Mouse (Mus musculus): ENCODE measurements at regions not wholly inside any gene's neighbourhood (a gene's known extent, or its start where the extent isn't known, plus 50 kb on each side); places are given as distances from the start of the nearest gene placed in this dataset.
A peak's percentile ranks its signal among the peaks of the same experiment; 100 is the strongest.

- Histone ChIP-seq H3K27ac (ENCODE audit: insufficient read depth, low read depth, low read length) (no peak overlapping the region), H3K27me3 (replicated peaks; ENCODE audit: control insufficient read depth, insufficient read depth, low read length) (no peaks in the 10 kb centered on the region), H3K4me1 (ENCODE audit: control insufficient read depth, insufficient read depth, low read length) (no peaks in the 10 kb centered on the region), H3K4me3 (ENCODE audit: insufficient read depth, low read depth, low read length) (no peak overlapping the region), H3K36me3 (ENCODE audit: control insufficient read depth, insufficient read depth, low read length) (no peaks in the 10 kb centered on the region)
- no peak for DNase-seq
- TF ChIP-seq POLR2A (IDR thresholded peaks at IDR 0.05; ENCODE audit: low read depth, low read length) = no peak
- no peak for TF ChIP-seq CTCF (conservative IDR thresholded peaks at IDR 0.05; ENCODE audit: insufficient read depth, insufficient read length, low read depth, low read length)
- WGBS = 73% methylated on average over 7 of the region's 7 CpGs
These were observed 2521.3 kb upstream of the Gm7489 start for GRCm38 (mm10) chr15:51363391-51363790.

- Histone ChIP-seq H3K36me3 (ENCODE audit: control insufficient read depth, insufficient read depth, low read length) (no peaks in the 10 kb centered on the region), H3K4me1 (ENCODE audit: control insufficient read depth, insufficient read depth, low read length) (no peaks in the 10 kb centered on the region), H3K27ac (ENCODE audit: insufficient read depth, low read depth, low read length) (no peak overlapping the region), H3K27me3 (replicated peaks; ENCODE audit: control insufficient read depth, insufficient read depth, low read length) (no peaks in the 10 kb centered on the region), H3K4me3 (ENCODE audit: insufficient read depth, low read depth, low read length) (no peak overlapping the region)
- no peak for DNase-seq
- TF ChIP-seq POLR2A (IDR thresholded peaks at IDR 0.05; ENCODE audit: low read depth, low read length) = no peak
- TF ChIP-seq CTCF (conservative IDR thresholded peaks at IDR 0.05; ENCODE audit: insufficient read depth, insufficient read length, low read depth, low read length) = no peak
These were observed 2513.5 kb upstream of the Gm7489 start for GRCm38 (mm10) chr15:51371162-51371561.

GRCm38 (mm10) chr15:51390383-51390782 is 2494.3 kb upstream of the Gm7489 start:
- 83% methylated on average over 2 of the region's 2 CpGs for WGBS
- Histone ChIP-seq H3K4me3 (ENCODE audit: insufficient read depth, low read depth, low read length) (no peak overlapping the region), H3K27me3 (replicated peaks; ENCODE audit: control insufficient read depth, insufficient read depth, low read length) (no peaks in the 10 kb centered on the region), H3K27ac (ENCODE audit: insufficient read depth, low read depth, low read length) (no peak overlapping the region), H3K36me3 (ENCODE audit: control insufficient read depth, insufficient read depth, low read length) (no peaks in the 10 kb centered on the region), H3K4me1 (ENCODE audit: control insufficient read depth, insufficient read depth, low read length) (no peaks in the 10 kb centered on the region)
- no peak for TF ChIP-seq CTCF (conservative IDR thresholded peaks at IDR 0.05; ENCODE audit: insufficient read depth, insufficient read length, low read depth, low read length)
- TF ChIP-seq POLR2A (IDR thresholded peaks at IDR 0.05; ENCODE audit: low read depth, low read length) = no peak
- no peak for DNase-seq

- Histone ChIP-seq H3K27ac (ENCODE audit: insufficient read depth, low read depth, low read length) (no peak overlapping the region), H3K27me3 (replicated peaks; ENCODE audit: control insufficient read depth, insufficient read depth, low read length) (no peaks in the 10 kb centered on the region), H3K4me1 (ENCODE audit: control insufficient read depth, insufficient read depth, low read length) (no peaks in the 10 kb centered on the region), H3K36me3 (ENCODE audit: control insufficient read depth, insufficient read depth, low read length) (no peaks in the 10 kb centered on the region), H3K4me3 (ENCODE audit: insufficient read depth, low read depth, low read length) (no peak overlapping the region)
- TF ChIP-seq POLR2A (IDR thresholded peaks at IDR 0.05; ENCODE audit: low read depth, low read length) = no peak
- TF ChIP-seq CTCF (conservative IDR thresholded peaks at IDR 0.05; ENCODE audit: insufficient read depth, insufficient read length, low read depth, low read length) = no peak
- WGBS = 91% methylated on average over 2 of the region's 2 CpGs
- DNase-seq = no peak
These were observed 2493.4 kb upstream of the Gm7489 start for GRCm38 (mm10) chr15:51391352-51391751.

- no peaks in the 10 kb centered on the region for H3K27me3 ChIP-seq (replicated peaks; ENCODE audit: control insufficient read depth, insufficient read depth, low read length)
- 57% methylated on average over 7 of the region's 7 CpGs for WGBS
These were observed 2492.0 kb upstream of the Gm7489 start for GRCm38 (mm10) chr15:51392449-51393405.

GRCm38 (mm10) chr15:51395961-51396360 is 2488.7 kb upstream of the Gm7489 start:
- no peak overlapping the region for H3K27ac ChIP-seq (ENCODE audit: insufficient read depth, low read depth, low read length)
- no peak overlapping the region for H3K4me3 ChIP-seq (ENCODE audit: insufficient read depth, low read depth, low read length)
- DNase-seq = no peak
- no peaks in the 10 kb centered on the region for H3K4me1 ChIP-seq (ENCODE audit: control insufficient read depth, insufficient read depth, low read length)
- H3K36me3 ChIP-seq (ENCODE audit: control insufficient read depth, insufficient read depth, low read length) = no peaks in the 10 kb centered on the region
- H3K27me3 ChIP-seq (replicated peaks; ENCODE audit: control insufficient read depth, insufficient read depth, low read length) = no peaks in the 10 kb centered on the region
- 78% methylated on average over 8 of the region's 8 CpGs for WGBS
- TF ChIP-seq CTCF (conservative IDR thresholded peaks at IDR 0.05; ENCODE audit: insufficient read depth, insufficient read length, low read depth, low read length) = no peak
- TF ChIP-seq POLR2A (IDR thresholded peaks at IDR 0.05; ENCODE audit: low read depth, low read length) = no peak

More at GRCm38 (mm10) chr15:51392449-51393405, 2492.0 kb upstream of the Gm7489 start:
- H3K36me3 ChIP-seq (ENCODE audit: control insufficient read depth, insufficient read depth, low read length) = no peaks in the 10 kb centered on the region
- no peak overlapping the region for H3K27ac ChIP-seq (ENCODE audit: insufficient read depth, low read depth, low read length)
- no peak overlapping the region for H3K4me3 ChIP-seq (ENCODE audit: insufficient read depth, low read depth, low read length)
- DNase-seq = peak; percentile 0
- no peak for TF ChIP-seq CTCF (conservative IDR thresholded peaks at IDR 0.05; ENCODE audit: insufficient read depth, insufficient read length, low read depth, low read length)
- no peak for TF ChIP-seq POLR2A (IDR thresholded peaks at IDR 0.05; ENCODE audit: low read depth, low read length)
- no peaks in the 10 kb centered on the region for H3K4me1 ChIP-seq (ENCODE audit: control insufficient read depth, insufficient read depth, low read length)

GRCm38 (mm10) chr15:51403581-51403980 is 2481.1 kb upstream of the Gm7489 start:
- H3K27me3 ChIP-seq (replicated peaks; ENCODE audit: control insufficient read depth, insufficient read depth, low read length) = no peaks in the 10 kb centered on the region
- no peak overlapping the region for H3K27ac ChIP-seq (ENCODE audit: insufficient read depth, low read depth, low read length)
- H3K4me3 ChIP-seq (ENCODE audit: insufficient read depth, low read depth, low read length) = no peak overlapping the region
- H3K36me3 ChIP-seq (ENCODE audit: control insufficient read depth, insufficient read depth, low read length) = no peaks in the 10 kb centered on the region
- H3K4me1 ChIP-seq (ENCODE audit: control insufficient read depth, insufficient read depth, low read length) = no peaks in the 10 kb centered on the region
- 95% methylated on average over 3 of the region's 3 CpGs for WGBS
- DNase-seq = no peak
- TF ChIP-seq CTCF (conservative IDR thresholded peaks at IDR 0.05; ENCODE audit: insufficient read depth, insufficient read length, low read depth, low read length) (no peak), POLR2A (IDR thresholded peaks at IDR 0.05; ENCODE audit: low read depth, low read length) (no peak)
